Mouse (Mus musculus) ZHBTc4 (cell line): ENCODE measurements around the gene Tmem206.
A peak's percentile ranks its signal among the peaks of the same experiment; 100 is the strongest.

ENCODE experiments used
- DNase-seq: peaks from one replicate; pipeline ENCODE4 v3.0.0-alpha.2; 2011; ENCODE audit warnings: low read depth, low spot score

Gene Tmem206

DNA sequence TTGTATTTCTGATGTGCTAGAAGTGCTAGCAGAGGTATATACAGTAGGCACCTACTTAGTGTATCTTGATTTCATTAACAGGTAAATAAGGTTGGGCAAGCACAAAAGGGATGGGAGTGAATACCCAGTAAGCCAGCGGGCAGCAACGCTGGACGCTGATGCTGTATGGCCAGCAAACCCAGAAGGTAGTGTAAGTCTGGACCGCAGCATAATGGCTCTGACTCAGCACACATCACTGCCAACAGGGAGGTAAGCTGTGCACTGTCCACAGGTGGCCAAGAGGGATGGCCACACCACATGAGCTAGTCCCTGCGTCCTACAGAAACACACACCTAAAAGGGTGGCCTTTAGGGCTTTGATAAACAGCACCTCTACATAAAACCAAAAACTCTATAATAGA is 24.6 kb downstream of the Tmem206 start:
- no peak for DNase-seq

DNA sequence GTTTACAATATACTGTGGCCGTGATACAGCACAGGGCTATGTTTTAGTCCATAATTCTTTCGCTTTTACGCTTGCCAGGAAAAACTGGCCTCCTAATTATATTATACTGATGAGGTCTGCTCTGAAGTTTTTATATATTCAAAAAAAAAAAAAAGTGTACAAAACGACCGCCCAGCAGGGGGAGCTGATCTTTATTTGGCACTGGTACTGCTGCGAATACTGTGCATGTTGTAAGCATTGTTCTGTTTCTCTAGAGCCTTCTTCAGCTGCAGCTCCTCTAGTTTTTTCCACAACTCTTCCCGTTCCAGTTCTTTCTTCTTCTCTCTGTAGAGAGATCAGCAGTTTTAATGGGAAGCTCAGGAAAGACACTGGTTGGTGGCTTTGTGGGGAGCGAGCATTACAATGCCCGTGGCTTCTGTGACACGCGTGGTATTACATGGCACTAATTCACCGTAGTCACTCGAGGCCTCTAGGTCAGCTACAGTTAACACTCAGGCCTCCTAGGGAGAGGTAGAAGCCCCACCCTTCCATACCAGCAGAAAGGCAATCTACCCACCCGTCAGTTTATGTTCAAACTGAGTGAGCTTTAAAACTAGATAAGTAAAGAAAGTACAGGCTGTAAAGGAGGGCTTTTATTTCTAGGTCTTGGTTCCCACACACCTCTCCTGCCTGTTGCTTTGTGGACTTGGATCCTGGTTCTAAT is 27.2 kb downstream of the Tmem206 start:
- peak; percentile 57 for DNase-seq

DNA sequence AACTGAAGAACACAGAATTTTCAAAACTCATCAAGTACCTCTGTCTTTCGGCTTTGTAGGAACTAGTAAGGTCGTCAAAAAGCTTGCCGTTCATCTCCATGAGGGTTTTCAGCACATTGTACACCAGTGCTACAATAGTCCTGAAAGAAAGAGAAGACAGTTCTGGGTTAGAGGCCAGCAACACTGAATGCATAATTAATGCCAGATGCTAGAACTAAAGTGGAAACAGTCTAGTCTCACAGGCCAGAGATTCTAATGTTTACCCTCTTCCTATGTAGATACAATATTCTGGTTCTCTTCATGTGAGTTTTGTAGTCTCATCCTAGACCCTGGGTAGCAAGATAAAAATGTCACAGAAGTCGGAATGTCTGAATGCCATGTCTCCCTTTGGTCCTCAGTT is 28.1 kb downstream of the Tmem206 start:
- DNase-seq, result no peak

DNA sequence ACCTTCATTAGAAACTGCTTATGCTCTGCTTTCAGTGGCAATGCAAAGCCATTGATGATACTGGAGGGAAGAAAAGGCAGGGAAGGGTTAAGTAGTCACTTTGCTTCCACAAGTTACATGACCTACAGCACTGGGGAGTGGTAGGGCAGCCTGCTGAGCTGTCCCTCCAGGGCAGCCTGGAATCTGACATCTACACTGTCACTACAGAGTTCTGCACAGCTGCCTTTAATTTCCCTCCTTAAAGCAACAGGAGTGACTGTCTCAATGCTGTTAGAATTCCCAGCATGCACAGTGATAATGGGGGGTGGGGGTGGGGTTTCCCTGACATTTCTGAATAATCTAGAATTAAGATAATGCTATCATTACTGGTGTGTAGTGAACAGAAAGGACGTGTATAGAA is 31.2 kb downstream of the Tmem206 start:
- no peak for DNase-seq

DNA sequence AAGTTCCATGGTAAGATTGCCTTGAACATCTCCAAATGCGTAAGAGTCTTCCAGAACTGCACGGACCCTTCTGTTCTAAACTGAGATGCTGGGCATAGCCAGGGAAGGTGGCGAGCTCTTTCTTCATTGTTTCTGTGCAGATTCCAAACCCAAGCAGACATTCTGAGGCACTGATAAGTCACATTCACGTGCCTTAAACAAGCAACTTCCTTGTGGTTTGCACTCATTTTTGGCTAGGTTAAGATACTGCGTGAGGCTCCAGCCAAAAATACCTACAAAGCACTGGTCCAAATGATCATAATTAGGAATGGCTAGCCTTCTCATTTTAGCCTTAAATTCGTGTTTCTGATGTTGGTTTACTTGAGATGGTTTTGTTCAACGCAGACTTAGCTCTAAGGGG is 33.8 kb downstream of the Tmem206 start:
- no peak for DNase-seq

DNA sequence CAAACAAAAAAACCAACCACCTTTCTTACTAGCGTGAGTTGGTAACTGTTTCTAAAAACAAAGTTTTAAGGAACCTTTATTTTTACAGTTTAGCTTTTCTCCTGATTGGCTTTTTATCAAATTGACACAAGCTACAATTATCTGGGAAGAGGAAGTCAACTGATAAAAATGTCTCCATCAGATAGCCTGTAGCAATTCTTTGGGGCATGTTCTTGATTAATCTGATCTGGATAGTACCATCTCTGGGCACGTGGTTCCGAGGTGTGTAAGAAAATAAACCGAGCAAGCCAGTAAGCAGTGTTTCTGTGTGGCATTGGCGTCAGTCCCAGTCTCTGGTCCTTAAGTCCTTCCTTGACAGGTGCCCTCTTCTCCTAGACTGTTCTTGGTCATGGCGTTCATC is 36.7 kb downstream of the Tmem206 start:
- DNase-seq, result no peak

DNA sequence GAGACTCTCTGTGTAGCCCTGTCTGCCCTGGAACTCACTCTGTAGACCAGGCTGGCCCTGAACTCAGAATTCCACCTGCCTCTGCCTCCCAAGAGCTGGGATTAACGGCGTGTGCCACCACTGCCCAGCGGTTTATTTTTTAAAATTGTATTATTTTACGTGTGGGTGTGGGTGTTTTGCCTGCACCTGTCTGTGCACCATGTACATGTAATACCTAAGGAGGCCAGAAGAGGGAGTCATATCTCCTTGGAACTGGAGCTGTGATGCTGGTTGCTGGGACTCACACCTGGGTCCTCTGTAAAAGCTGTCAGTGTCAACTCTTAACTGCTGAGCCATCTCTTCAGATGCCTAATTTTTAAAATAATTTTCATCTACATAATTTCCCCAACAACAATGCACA is 38.8 kb downstream of the Tmem206 start:
- peak; percentile 74 for DNase-seq

DNA sequence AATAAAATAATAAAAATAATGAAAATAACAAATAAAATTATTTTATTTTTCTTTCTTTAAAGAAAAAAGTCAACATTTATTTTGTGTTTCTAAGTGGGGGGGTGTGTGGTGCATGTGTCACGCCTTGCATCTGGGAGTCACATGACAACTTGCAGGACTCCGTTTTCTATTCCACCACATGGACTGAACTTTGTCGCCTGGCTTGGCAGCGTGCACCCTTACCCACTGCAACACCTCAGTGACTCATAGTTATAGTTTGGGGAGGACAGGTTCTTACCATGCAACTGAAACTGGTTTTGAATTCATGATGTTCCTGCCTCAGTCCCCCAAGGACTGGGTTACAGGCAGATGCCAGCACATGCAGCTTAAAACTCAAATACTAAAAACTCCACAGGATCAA is 42.5 kb downstream of the Tmem206 start:
- no peak for DNase-seq

DNA sequence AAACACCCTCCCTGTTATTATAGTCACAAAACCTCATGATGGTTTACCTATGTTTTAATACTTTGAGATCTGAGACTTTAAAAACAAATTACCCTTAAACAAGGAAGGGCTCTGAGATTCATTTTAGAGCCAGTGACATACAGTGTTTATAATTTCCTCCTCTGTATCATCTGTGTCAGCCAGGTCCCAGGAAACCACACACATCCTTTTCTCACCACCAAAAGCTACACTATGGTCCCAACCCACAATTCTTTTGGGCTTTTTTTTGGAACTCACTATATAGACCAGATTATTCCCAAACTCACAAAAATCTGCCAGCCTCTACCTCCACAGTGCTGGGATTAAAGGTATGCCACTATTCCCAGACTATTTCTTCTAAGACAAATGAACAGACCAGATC is 43.4 kb downstream of the Tmem206 start:
- DNase-seq, result no peak

DNA sequence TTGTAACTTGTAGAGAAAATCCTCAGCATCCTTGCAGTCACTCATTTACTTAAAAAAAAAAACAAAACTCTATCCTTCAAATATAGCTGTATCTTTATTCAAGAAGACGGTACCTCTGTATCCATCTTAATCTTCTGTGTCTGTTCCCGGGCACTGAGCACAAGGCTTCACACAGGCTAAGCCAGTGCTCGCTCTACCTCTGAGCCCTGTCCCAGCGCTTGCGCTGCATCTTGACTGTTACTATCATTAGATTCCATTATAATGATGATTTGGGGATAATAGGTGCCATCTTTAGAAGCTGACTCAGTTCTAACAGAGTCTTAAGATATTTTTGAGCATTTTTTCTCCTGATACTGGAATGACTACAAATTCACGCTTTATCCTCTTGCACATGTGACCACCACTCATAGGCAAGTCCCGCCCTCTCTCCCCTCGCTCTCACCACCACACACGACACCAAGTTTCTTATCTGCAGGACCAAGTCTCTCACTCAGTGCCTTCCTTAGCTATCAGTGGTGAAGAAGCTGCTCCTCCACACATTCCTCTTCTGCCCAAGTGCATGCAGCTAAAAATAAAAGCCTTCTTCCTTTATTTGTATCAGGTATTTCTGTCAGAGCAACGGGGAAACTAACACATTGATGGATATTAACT is 49.4 kb downstream of the Tmem206 start:
- DNase-seq, result peak; percentile 12

DNA sequence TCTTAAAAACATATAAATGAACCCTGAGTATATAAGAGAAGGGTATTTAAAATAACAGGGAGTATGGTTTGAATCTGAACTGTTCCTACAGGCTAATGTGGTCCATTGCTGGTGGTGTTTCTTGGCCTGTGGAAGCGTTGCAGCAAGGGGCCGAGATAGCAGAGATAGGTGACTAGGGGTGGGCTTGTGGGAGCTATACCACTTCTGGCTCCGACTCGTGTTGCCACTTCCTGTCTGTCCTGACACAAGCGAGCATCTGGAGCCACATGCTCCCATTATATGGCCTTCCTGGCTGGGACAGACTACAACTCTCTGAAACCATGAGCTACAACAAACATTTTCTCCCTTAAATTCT is 49.9 kb downstream of the Tmem206 start:
- DNase-seq, result no peak

DNA sequence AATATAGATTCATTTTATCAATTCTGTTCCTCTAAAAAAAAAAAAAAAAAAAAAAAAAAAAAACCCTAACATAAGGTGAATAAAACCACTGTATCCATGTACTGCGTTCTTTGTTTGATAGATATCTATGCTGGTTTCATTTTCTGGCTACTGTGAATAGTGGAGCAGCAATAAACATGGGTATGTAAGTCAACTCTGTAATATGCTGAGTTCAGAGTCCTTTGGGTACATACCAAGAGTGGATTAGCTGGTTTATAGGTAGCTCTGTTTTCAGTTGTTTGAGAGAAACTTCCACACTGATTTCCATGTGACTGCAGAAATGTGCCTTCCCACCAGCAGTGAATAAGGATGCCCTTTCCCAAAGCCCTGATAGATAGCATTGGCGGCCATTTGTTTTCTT is 52.4 kb downstream of the Tmem206 start:
- no peak for DNase-seq

DNA sequence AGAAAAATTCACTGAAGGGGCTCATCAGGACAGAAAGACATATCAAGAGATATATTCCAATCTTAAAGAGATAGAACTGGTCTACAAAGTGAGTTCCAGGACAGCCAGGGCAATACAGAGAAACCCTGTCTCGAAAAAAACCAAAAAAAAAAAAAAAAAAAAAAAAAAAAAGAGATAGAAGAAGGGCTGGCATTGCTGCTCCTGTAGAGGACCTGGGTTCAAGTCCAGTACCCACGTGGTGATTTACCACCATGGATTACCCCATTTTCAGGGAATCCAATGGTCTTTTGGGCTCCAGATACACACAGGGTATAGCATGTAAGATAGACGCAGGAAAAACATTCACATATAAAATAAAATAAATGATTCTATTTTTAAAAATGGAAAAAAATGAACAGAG is 55.1 kb downstream of the Tmem206 start:
- DNase-seq, result no peak

DNA sequence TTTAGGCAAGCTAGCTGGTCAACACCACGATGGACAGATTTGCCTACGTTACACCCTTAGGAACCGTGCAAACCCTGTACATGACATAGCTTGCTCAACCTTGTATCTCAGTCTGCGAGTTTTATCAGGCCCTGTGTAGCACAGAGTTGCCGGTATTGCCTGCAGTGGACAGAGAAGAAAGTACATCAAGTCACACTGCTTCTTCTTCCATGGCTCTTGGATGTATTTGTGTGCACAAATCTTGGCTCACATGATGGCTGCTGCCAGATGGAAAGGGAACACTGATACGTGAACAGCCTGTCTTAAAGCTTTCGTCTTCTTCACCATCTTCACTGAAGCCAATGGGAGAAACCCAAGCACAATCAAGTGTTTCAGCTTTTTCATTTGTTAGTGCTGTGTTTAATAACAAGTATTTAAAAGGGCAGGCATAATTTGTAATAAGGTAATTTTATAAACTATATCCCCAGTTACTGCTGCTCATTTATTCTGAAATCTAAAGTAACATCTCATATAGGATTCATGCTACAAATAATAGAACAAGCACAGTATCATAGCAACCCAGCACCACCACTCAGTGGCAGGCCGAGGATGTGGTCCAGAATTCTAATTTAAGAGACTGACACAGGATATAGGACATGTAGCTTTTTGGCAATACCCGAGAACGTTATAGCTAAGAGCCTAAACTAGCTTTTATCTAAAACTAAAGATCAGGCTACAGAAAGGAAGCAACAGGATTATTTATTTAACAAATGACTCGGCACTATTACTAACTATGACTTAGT is 56.4 kb downstream of the Tmem206 start:
- DNase-seq, result no peak

DNA sequence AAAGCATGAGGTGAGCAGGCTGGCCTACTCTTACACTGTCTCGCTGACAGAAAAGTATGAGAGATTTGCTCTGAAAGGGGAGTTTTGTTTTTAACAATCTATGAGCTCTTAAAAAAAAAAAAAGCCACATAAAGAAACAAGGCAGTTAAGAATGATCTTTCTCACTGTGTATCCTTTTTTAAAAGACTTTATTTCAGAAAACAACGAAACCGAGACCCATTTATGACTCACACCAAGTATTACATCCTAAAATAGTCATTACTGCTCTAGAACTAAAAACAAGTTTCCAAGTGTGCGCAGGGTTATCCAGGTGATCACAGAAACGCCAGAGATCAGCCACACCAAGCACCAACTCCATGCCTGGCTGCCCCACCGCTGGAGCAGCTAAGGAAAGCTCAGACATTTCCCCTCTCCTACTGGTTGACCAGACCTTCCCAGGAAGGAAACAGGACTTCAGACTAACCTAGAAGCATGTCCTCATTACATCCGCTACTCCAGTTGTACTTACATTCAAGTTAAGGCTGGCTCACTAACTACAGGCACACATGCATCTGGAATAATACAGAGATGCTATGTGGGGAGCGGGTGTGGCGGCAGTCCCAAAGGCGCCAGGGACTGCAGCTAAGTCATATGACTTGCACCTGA is 59.2 kb downstream of the Tmem206 start:
- no peak for DNase-seq

DNA sequence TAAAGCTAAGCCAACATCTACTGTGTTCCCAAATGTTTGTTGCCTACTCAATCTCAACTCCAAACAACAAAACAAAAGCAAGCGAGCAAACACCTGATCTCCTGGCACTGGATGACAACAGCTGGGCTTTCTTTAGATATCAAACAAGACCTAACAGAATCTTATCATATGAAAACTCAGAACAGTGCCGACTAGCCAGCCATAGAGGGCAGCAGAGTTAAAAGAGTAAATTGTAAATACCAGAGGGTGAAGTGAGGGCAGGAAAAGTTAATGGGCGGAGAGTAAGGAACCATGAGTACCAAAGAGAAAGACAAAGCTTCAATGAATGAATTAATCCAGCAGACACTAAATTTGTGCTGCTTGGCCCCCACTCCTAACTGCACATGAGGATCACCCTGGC is 65.6 kb downstream of the Tmem206 start:
- peak; percentile 74 for DNase-seq

DNA sequence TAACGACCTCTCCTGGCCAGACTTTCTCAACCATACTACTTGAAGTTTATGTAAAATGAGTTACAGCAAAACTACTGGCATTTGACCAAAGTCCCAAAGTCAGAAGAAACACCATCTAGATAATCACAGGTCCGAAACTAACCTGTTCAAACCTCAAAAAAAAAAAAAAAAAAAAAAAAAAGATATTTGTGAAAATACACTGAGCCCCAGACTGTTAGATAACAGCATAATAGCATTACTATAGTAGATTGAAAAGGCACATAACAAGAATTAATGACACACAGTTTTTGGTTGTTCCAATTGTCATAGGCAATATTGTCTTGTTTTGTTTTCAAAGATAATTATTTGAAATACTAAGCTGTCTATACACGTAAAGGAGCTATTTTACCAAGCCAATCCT is 67.8 kb downstream of the Tmem206 start:
- DNase-seq, result no peak

DNA sequence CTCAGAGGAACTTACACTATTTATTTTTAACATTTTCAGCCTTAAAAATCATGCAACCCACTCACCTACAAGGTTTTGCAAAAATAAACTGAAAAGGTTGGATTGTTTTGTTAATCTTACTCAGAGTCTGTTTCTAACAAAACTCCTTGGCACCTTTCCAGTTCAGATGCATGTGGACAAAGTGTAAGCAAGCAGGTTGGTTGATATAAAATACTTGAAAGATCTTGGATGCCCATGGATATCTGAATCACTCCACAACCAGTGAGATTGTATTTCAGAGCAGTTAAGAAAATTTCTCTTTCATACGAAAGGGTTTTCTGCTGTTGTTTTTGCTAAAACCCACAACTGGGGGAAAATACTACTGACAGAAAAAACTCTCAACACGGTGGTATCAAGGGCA is 68.4 kb downstream of the Tmem206 start:
- no peak for DNase-seq

DNA sequence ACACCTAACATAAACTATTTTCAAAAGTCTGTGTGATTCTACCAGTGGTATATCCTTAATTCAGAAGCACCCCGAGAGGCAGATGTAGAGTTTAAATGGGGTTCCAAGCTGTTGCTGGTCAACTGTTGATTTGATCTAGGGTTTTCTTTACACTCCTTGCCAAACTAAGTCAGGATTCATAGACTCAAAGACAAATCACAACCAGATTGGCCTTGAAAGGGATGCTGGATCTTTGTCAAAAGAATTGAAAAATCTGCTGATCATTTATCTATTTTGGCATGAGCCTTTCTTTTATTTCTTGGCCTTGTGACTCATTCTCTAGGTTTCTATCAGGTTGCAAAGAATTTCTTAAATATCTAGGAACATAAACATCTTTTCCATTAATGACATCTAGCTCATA is 69.5 kb downstream of the Tmem206 start:
- DNase-seq, result no peak

DNA sequence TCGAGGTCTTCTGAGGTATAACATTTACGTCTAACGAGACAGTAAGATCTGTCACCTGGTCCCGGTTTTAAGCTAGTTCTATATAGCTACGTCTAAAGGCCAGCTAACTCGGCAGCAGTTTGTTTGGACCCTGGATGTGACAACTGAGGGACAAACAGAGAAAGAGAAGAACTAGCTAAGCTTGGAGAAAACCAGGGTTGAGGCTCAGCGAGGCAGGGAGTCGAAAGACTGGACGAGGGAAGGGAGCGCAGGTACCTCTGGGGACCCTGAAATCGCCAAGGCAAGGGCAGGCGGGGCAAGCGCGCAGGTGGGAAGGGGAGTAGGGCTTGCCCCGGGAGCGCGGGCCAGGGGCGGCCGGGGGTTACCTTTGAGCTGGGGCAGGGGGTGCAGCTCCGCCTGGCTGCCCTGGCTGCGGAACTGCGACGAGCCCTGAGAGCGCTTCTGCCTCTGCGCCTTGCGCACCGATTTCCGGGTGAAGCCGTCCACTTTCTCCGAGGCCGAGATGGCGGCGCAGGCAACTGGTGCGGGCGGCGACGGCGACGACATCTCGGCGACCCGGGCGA is 70.2 kb downstream of the Tmem206 start:
- peak; percentile 89 for DNase-seq

DNA sequence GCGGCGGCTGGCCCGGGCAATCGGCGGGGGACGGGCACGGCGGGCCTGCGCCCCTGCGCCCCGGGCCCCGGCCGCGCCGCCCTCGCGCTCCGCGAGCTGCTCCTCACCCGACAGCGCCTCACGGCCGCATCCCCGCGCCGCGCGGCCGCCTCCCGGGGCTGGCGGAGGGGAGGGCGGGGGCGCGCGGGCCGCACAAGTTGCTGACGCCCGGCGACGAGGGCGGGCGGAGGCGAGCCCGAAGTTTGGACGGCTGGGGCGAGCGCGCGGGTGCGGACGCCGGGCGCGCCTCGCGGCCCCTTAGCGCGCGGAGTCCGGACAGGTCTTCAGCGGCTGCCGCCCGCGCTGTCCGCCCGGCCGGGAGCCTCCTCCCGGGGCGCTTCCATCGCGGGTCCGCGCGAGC is 70.7 kb downstream of the Tmem206 start:
- no peak for DNase-seq
